Mouse (Mus musculus) brain, embryonic 14.5 days (tissue): ENCODE measurements around the gene Tcam1.

Source experiments
- CTCF ChIP-seq: fragments of 200-500 bp; IDR thresholded peaks from 2 replicates; pipeline ENCODE4 v1.5.1; 2012; ENCODE audit warnings: inconsistent platforms, mild to moderate bottlenecking, moderate library complexity, borderline replicate concordance; ENCODE audit not compliant: insufficient read depth, insufficient read length; ENCODE audit errors: extremely low read depth
- POLR2A ChIP-seq: fragments of 200-500 bp; IDR thresholded peaks from 2 replicates; pipeline ENCODE4 v1.6.1; 2012; ENCODE audit warnings: mild to moderate bottlenecking, inconsistent platforms, borderline replicate concordance; ENCODE audit not compliant: poor library complexity, insufficient read depth, insufficient read length, severe bottlenecking; ENCODE audit errors: extremely low read depth

DNA sequence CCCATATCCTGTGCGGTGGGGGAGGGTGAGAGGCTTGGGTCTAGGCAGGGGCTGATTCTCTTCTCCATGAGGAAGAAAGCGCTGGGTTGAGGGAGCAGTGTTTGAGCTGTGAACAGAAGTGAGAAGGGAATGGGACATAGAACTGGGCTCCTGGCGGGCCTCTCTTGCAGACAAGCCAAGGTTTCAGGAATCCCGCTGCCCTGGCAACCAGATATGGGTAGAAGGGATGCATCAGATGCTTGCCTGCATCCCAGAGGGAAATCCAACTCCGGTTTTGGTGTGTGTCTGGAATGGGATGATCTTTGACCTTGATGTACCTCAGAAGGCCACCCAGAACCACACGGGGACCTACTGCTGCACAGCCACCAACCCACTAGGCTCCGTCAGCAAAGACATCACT is 9.7 kb downstream of the Tcam1 start:
- TF ChIP-seq POLR2A (no peak), CTCF (no peak)
